ENCODE assay signal across 21 mouse cellular contexts in genomic region chr9:31587671-31588070, GRCm38 (mm10).
"Had no signal": no experiment of that assay in that cellular context is flagged by ENCODE, and none has a peak within 500 bp of the region (broad histone marks: within the 10 kb centered on the region; RNA-seq: fewer than 3 reads in every experiment).

No protein-coding gene starts in this region.

- H3K4me2 ChIP-seq: forebrain, embryonic 15.5 days; heart, embryonic 12.5 days; hindbrain, embryonic 13.5 days; hindbrain, embryonic 15.5 days; limb, embryonic 13.5 days; limb, embryonic 15.5 days; liver, embryonic 11.5 days; liver, embryonic 13.5 days; liver, embryonic 15.5 days had no signal

- H3K9me3 ChIP-seq: forebrain, embryonic 15.5 days; heart, embryonic 10.5 days; heart, embryonic 12.5 days; hindbrain, embryonic 13.5 days; hindbrain, embryonic 15.5 days; limb, embryonic 13.5 days; limb, embryonic 15.5 days; liver, embryonic 13.5 days; liver, embryonic 15.5 days had no signal

- H3K4me1 ChIP-seq: forebrain, embryonic 15.5 days; heart, embryonic 10.5 days; heart, embryonic 12.5 days; hindbrain, embryonic 13.5 days; hindbrain, embryonic 15.5 days; liver, embryonic 13.5 days; liver, embryonic 15.5 days had no signal

- DNase-seq: forebrain, postnatal 0 days; gastrocnemius, postnatal 14 days; gastrocnemius, postnatal 36 days; heart, adult 18-20 months; heart, postnatal 10 days; layer of hippocampus, adult 9-11 months; layer of hippocampus, postnatal 36 days; left cerebral cortex, postnatal 4 days; liver, embryonic 13.5 days; lung, adult 18-20 months had no signal

- H3K27me3 ChIP-seq: forebrain, embryonic 15.5 days; hindbrain, embryonic 13.5 days; hindbrain, embryonic 15.5 days; limb, embryonic 13.5 days; liver, embryonic 13.5 days; liver, embryonic 15.5 days had no signal

- ATAC-seq: forebrain, embryonic 15.5 days; forebrain, postnatal 0 days; hindbrain, postnatal 0 days; intestine, embryonic 16.5 days had no signal

- H3K4me3 ChIP-seq: forebrain, embryonic 15.5 days; heart, embryonic 10.5 days; heart, embryonic 12.5 days; hindbrain, embryonic 13.5 days; hindbrain, embryonic 15.5 days; limb, embryonic 13.5 days; limb, embryonic 15.5 days; liver, embryonic 13.5 days; liver, embryonic 15.5 days had no signal

- H3K27ac ChIP-seq: forebrain, embryonic 15.5 days; heart, embryonic 10.5 days; hindbrain, embryonic 13.5 days; hindbrain, embryonic 15.5 days; hindbrain, postnatal 0 days; limb, embryonic 13.5 days; limb, embryonic 15.5 days; liver, embryonic 13.5 days; liver, embryonic 15.5 days had no signal

- H3K36me3 ChIP-seq: forebrain, embryonic 15.5 days; heart, embryonic 10.5 days; heart, embryonic 12.5 days; hindbrain, embryonic 13.5 days; hindbrain, embryonic 15.5 days; limb, embryonic 13.5 days; limb, embryonic 15.5 days; liver, embryonic 13.5 days; liver, embryonic 15.5 days had no signal

- H3K9ac ChIP-seq: forebrain, embryonic 15.5 days; forebrain, postnatal 0 days; heart, embryonic 12.5 days; hindbrain, embryonic 13.5 days; hindbrain, embryonic 15.5 days; limb, embryonic 13.5 days; limb, embryonic 15.5 days; liver, embryonic 13.5 days; liver, embryonic 15.5 days had no signal
